Mouse (Mus musculus): ENCODE measurements around the gene Psmd5.

- TF ChIP-seq POLR2A (IDR thresholded peaks at IDR 0.05; ENCODE audit: low read depth, low read length) (no peak), CTCF (IDR thresholded peaks at IDR 0.05; ENCODE audit: extremely low read depth, insufficient read length, insufficient replicate concordance, low read depth, low read length) (no peak)
Observed at GRCm38 (mm10) chr2:34899682-34900081, 24.9 kb upstream of the Psmd5 start.
